7 mouse cellular contexts compared by ENCODE assay signal in the genomic region with DNA sequence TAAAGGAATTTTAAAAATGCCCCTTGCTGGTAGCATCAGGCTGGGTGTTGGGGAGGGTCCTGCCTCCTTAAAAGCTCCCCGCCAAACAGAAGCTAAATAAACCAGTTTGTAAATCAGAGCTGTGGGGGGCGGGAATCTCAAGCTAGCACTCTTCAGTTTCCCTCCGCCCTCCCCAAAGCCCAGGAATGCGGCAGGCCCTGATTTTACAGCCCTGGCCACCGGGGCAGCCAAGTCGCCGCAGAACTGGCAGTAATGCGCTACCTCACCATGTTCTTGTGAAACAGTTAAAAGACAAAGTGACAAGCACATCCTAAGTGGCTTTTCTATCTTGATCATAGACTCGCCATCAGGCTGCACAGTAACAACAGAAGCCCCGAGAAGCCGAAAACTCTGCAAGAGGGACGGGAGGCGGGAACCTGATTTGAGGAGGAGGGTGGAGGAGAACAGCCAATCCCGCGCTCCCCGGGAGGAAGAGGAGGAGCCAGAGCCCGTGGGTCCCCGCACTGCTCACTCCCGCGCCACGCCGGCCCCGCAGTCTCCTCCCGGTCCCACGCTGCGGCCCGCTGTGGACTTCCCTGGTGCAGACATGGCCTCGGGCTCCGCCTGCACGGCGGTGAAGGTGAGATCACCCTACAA. TPM values are rescaled to one million over a fixed set of nuclear protein-coding genes. Genes with fewer than 3 reads are reported as not detected.
DNase-seq lines count a peak whose midpoint lies in the region; ATAC-seq and TF ChIP-seq lines count a peak whose summit lies in the region.

Gene Mtap, plus strand, starts transcription at position 217 of the 636 bp plus-strand sequence.

- H3K4me1 ChIP-seq in intestine, postnatal 0 days (replicated peaks; ENCODE audit: control insufficient read depth, insufficient read depth, low read length), result no peaks in the 10 kb centered on the region
- H3K4me1 ChIP-seq in midbrain, embryonic 10.5 days, result peaks cover 38% of the 10 kb centered on the region

- peak within 1 kb of the TSS; percentile 100 for H3K4me2 ChIP-seq in intestine, postnatal 0 days (replicated peaks; ENCODE audit: low read depth)

- peak within 1 kb of the TSS; percentile 70 for H3K9ac ChIP-seq in intestine, postnatal 0 days (ENCODE audit: low read depth, low read length)

- H3K27ac ChIP-seq in intestine, postnatal 0 days (ENCODE audit: low read depth, low read length), result peak within 1 kb of the TSS; percentile 66
- H3K27ac ChIP-seq in midbrain, embryonic 10.5 days (replicated peaks), result peak within 1 kb of the TSS; percentile 93

- H3K4me3 ChIP-seq in intestine, postnatal 0 days (ENCODE audit: low read depth, low read length), result peak within 1 kb of the TSS; percentile 82
- peak within 1 kb of the TSS; percentile 68 for H3K4me3 ChIP-seq in midbrain, embryonic 10.5 days

- H3K27me3 ChIP-seq in intestine, postnatal 0 days (replicated peaks; ENCODE audit: control insufficient read depth, insufficient read depth, low read length), result no peaks in the 10 kb centered on the region
- no peaks in the 10 kb centered on the region for H3K27me3 ChIP-seq in midbrain, embryonic 10.5 days (ENCODE audit: low read depth, poor library complexity, severe bottlenecking)

- under 1% methylated on average over 31 of the region's 31 CpGs for WGBS in intestine, postnatal 0 days
- WGBS in midbrain, embryonic 10.5 days, result under 1% methylated on average over 31 of the region's 31 CpGs

- intact Hi-C loops in left cerebral cortex, postnatal 36 days (cut with DNase I), result no loop called here

- ATAC-seq in granulocyte monocyte progenitor cell, adult 5-6 weeks (replicated peaks; ENCODE audit: poor library complexity, severe bottlenecking), result peak; percentile 90
- ATAC-seq in intestine, postnatal 0 days, result peak; percentile 77

- no peaks in the 10 kb centered on the region for H3K36me3 ChIP-seq in intestine, postnatal 0 days (ENCODE audit: control insufficient read depth, insufficient read depth)
- H3K36me3 ChIP-seq in midbrain, embryonic 10.5 days, result peaks cover 23% of the 10 kb centered on the region

- no peak for TF ChIP-seq CTCF in intestine, postnatal 0 days (IDR thresholded peaks at IDR 0.05; ENCODE audit: low read depth)

- H3K9me3 ChIP-seq in intestine, postnatal 0 days (ENCODE audit: control insufficient read depth), result no peaks in the 10 kb centered on the region
- no peaks in the 10 kb centered on the region for H3K9me3 ChIP-seq in midbrain, embryonic 10.5 days (replicated peaks)

- DNase-seq in adrenal gland, postnatal 10 days, result peak; percentile 90
- peak; percentile 91 for DNase-seq in embryo, embryonic 11 days
- peak; percentile 79 to 81 for DNase-seq in left cerebral cortex, postnatal 36 days (ENCODE audit: low spot score in 2 of 2)
- peak; percentile 89 for DNase-seq in midbrain, embryonic 10.5 days (ENCODE audit: low spot score)
- peak; percentile 75 for DNase-seq in right cerebral cortex, postnatal 4 days

RNA-seq across cellular contexts. Expression of gene Mtap, which starts in this region (rescaled TPM):
- total RNA-seq in adrenal gland, postnatal 10 days (2021), result 10 to 100 TPM; 28.0 to 31.0 TPM
- 30.9 and 45.8 TPM in 2 replicates for total RNA-seq in granulocyte monocyte progenitor cell, adult 5-6 weeks (2014; fragmentation: Nextera tagmentation)
- total RNA-seq in granulocyte monocyte progenitor cell, adult 5-6 weeks (2017), result 27.0 and 31.7 TPM in 2 replicates
- polyA plus RNA-seq in intestine, postnatal 0 days (2015; fragmentation: Nextera tagmentation; extraction: Ambion mirVana), result 12.5 and 13.2 TPM in 2 replicates
- 1 to 10 TPM; 8.8 to 9.4 TPM for total RNA-seq in left cerebral cortex, postnatal 36 days (2021)
- 95.5 and 119 TPM in 2 replicates for polyA plus RNA-seq in midbrain, embryonic 10.5 days (2016; fragmentation: Nextera tagmentation; extraction: Ambion mirVana)

Comparison
In these comparisons a context has a peak if more than half of its experiments do, and no peak if none do; other contexts are left out.
1. Peak in every context shown above with its lines: DNase-seq, ATAC-seq, H3K4me3 ChIP-seq and H3K27ac ChIP-seq.